Mouse (Mus musculus) hindbrain, embryonic 10.5 days (tissue): ENCODE data around the gene Angptl6. TPM values are rescaled to one million over a fixed set of nuclear protein-coding genes. Genes with fewer than 3 reads are reported as not detected.

Experiments used
- DNase-seq: peaks from one replicate; pipeline ENCODE4 v3.0.0-alpha.2; 2017; ENCODE audit warnings: low spot score
- H3K27ac ChIP-seq: fragments of 300-500 bp; sonication (generic); 2 replicates; pipeline ENCODE4 v1.5.1; 2016; ENCODE audit warnings: mild to moderate bottlenecking, moderate library complexity
- H3K27me3 ChIP-seq: fragments of 300-500 bp; sonication (generic); 2 replicates; pipeline ENCODE4 v1.6.1; 2016; ENCODE audit warnings: mild to moderate bottlenecking; ENCODE audit not compliant: poor library complexity, insufficient read depth, severe bottlenecking
- H3K36me3 ChIP-seq: fragments of 300-500 bp; sonication (generic); 2 replicates; pipeline ENCODE4 v1.6.1; 2016; ENCODE audit warnings: mild to moderate bottlenecking, moderate library complexity
- H3K4me1 ChIP-seq: fragments of 300-500 bp; sonication (generic); replicated peaks from 2 replicates; pipeline ENCODE4 v1.6.1; 2016; ENCODE audit warnings: mild to moderate bottlenecking
- H3K4me3 ChIP-seq: fragments of 300-500 bp; sonication (generic); 2 replicates; pipeline ENCODE4 v1.5.1; 2016; ENCODE audit warnings: mild to moderate bottlenecking, moderate library complexity
- H3K9me3 ChIP-seq: fragments of 300-500 bp; sonication (generic); 2 replicates; pipeline ENCODE4 v1.6.1; 2016; ENCODE audit warnings: mild to moderate bottlenecking, moderate library complexity
- WGBS: fragments of 180-500 bp; shearing (Covaris S2); methylation state at CpG from one replicate; pipeline ENCODE4 v1.1.7; 2016; 5-methylcytosine and 5-hydroxymethylcytosine counted together
- polyA plus RNA-seq: library from polyadenylated mRNA; unstranded; fragments of >200 nt; fragmentation: Nextera tagmentation; extraction: Ambion mirVana; gene quantifications from 2 replicates; pipeline ENCODE4 v1.2.1, GENCODE M21; 2016

The Angptl6 gene
- polyA plus RNA-seq, 1 experiment from 2014 or later, result 7.0 TPM

DNA sequence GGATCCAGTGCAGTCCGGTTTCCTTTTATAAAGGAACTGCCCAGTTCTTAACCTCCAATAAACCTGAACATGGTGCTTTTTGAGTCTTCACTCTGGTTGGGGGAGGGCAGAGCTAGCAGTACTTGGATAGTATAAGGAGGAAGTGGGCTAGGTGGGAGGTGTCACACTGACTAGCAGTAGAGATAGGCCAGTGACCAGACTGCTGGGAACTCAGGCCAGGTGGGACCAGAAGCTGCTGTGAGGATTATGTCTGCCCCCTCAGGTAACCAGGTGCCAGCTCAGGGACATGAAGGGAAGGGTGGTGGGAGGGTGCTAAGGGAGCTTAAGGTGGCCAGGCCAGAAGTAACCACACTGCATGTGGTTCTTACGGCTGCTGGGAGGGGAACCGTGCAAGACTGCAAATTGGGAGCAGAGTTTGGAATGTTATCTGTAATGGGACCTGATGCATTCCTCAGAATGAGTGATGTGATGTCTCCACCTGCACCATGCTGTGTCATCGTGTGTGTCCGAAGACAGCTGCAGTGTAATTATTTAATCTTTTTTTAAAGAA is 12.7 kb upstream of the Angptl6 start:
- Histone ChIP-seq H3K9me3 (no peaks in the 10 kb centered on the region), H3K27ac (no peak overlapping the region), H3K4me3 (no peak overlapping the region), H3K4me1 (peaks cover 21% of the 10 kb centered on the region), H3K36me3 (peaks cover 81% of the 10 kb centered on the region), H3K27me3 (no peaks in the 10 kb centered on the region)
- WGBS, result 78% methylated on average over 5 of the region's 5 CpGs
- DNase-seq, result no peak

DNA sequence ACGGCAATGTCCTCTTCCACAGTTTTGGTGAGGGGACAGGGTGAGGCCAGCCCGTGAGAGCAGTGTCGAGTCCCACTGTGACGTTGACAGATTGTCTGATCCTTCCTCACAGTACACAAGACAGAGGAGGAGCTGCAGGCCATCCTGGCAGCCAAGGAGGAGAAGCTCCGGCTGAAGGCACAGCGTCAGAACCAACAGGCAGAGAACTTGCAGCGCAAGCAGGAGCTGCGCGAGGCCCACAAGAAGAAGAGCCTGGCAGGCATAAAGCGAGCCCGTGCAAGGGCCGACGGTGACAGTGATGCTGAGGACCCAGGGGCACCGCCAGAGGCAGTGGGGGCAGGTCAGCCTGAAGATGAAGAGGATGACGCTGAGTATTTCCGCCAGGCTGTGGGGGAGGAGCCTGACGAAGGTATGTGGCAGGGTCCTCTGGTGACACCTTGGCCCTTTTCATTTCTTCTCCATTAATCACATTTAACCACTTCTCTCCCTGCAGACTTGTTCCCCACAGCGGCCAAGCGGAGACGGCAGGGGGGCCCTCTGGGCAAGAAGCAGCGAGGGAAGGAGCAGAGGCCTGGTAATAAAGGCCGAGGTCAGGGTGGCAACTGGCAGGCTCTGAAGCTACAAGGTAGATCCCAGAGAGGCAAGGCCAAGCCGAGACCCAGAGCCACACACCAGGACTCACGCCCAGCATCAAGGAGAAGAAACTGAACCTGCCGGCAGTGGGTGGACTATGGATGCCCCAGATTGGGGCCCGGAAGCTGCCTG is 12.0 kb upstream of the Angptl6 start:
- Histone ChIP-seq H3K4me1 (peaks cover 15% of the 10 kb centered on the region), H3K36me3 (peaks cover 74% of the 10 kb centered on the region), H3K9me3 (no peaks in the 10 kb centered on the region), H3K4me3 (no peak overlapping the region), H3K27me3 (no peaks in the 10 kb centered on the region), H3K27ac (no peak overlapping the region)
- WGBS, result 86% methylated on average over 26 of the region's 26 CpGs
- DNase-seq, result no peak

DNA sequence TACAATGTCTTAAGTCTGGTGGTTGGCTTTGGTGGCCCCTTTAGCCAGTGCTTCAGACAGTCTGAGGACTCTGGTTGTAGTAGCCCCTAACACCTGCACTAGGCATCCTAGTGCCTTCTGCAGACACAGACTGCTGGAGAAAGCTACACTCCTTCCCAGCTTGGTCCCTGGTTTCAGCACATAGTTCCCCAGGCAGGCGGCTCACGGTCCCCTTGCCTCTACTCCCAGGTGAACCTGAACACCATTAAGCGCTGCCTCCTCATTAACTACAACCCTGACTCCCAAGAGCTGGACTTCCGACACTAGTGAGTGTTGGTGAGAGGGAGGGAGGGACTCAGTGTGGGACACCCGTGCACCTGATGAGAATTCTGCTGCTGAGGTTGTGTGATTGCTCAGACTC is 10.9 kb upstream of the Angptl6 start:
- Histone ChIP-seq H3K36me3 (peaks cover 63% of the 10 kb centered on the region), H3K27me3 (no peaks in the 10 kb centered on the region), H3K9me3 (no peaks in the 10 kb centered on the region), H3K4me3 (peak overlapping the region; percentile 11), H3K4me1 (peaks cover 15% of the 10 kb centered on the region), H3K27ac (no peak overlapping the region)
- no peak for DNase-seq
- 94% methylated on average over 5 of the region's 5 CpGs for WGBS

DNA sequence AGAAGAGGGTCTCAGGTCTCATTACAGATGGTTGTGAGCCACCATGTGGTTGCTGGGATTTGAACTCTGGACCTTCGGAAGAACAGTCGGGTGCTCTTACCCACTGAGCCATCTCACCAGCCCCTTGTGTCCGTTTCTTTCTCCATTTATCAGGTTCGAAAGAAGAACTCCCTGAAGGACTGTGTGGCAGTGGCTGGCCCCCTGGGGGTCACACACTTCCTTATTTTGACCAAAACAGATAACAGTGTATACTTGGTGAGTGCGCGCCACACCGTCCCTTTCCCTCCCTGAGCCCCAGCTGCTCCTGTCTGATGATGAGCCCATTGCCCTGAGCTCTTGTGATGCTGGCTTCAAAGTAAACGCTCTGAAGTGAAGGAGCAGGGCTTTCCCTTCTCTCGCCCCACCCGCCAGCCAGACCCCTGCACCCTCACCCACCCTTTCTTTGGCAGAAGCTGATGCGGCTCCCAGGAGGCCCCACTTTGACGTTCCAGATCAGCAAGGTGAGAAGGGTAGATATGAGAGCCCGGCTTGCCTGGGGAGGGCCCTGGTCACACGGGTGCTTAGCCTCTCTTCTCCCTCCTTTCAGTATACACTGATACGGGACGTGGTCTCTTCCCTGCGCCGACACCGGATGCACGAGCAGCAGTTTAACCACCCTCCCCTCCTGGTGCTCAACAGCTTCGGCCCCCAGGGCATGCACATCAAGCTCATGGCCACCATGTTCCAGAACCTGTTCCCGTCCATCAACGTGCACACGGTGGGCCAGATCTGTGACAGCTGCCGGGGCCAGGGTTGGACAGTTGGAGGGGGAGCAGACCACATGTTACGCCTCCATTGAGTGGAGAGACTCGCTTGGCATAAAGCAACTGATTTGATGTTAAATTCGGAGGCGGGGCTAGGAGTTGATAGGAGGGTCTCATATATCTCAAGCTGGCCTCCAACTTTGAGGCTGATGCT is 9.9 kb upstream of the Angptl6 start:
- Histone ChIP-seq H3K4me1 (peaks cover 15% of the 10 kb centered on the region), H3K9me3 (0 out of 2 replicates have a peak, but pooled peaks cover 5% of the 10 kb centered on the region), H3K27ac (no peak overlapping the region), H3K4me3 (peak overlapping the region; percentile 98), H3K27me3 (no peaks in the 10 kb centered on the region), H3K36me3 (peaks cover 54% of the 10 kb centered on the region)
- DNase-seq, result no peak
- WGBS, result 88% methylated on average over 29 of the region's 29 CpGs

DNA sequence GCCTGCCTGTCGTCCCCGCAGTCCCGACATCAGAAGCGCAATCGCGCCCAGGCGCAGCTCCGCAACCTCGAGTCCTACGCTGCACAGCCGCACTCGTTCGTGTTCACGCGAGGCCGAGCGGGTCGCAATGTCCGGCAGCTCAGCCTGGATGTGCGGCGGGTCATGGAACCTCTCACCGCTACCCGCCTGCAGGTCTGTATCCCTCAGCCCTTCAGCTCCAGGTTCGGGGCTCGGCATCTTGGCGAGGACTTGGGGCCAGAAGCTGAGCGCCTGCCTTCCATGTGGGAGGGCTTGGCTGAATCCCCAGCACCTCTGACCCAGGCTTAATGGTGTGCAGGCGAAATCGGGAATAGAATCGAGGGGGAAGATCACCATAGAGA is 8.8 kb upstream of the Angptl6 start:
- Histone ChIP-seq H3K27me3 (no peaks in the 10 kb centered on the region), H3K4me1 (peaks cover 15% of the 10 kb centered on the region), H3K4me3 (peak overlapping the region; percentile 98), H3K36me3 (peaks cover 43% of the 10 kb centered on the region), H3K27ac (peak overlapping the region; percentile 94), H3K9me3 (0 out of 2 replicates have a peak, but pooled peaks cover 6% of the 10 kb centered on the region)
- no peak for DNase-seq
- under 1% methylated on average over 30 of the region's 30 CpGs for WGBS

DNA sequence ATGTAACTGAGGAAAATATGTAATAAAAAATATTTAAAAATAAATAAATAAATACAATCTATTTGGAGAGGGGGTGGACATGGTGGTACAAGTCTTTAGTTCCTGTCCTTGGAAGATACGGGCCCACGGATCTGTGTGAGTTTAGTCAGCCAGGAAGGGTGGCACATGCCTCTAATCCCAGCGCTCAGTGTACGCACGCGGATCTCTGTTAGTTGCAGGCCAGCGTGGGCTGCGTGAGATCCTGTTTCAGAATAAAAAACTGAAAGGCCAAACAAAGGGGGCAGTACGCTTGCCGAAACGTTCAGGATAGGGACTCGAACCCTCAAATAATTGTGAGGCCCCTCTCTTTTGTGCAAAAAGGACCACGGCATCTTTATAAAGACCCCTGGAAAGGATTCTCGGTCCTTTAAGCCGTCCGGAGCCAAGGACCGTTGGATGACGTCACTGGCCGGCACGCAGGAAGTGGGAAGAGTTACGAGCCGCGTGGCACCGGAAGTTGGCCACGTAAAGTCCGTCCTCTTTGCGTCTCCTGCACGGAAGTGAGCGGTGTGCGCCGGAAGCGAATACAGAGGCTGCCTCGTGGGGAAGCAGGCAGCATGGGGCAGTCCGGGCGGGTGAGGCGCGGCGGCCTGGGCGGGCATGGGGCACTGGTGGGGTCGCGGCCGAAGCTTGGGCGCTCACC is 8.3 kb upstream of the Angptl6 start, which contains the start of gene Ppan:
TSS of gene Ppan (plus strand) at position 472 of the 682 bp plus-strand sequence.
- Histone ChIP-seq H3K9me3 (0 out of 2 replicates have a peak, but pooled peaks cover 6% of the 10 kb centered on the region), H3K27ac (peak within 1 kb of the TSS; percentile 94), H3K4me1 (peaks cover 15% of the 10 kb centered on the region), H3K4me3 (peak within 1 kb of the TSS; percentile 98), H3K27me3 (no peaks in the 10 kb centered on the region), H3K36me3 (peaks cover 37% of the 10 kb centered on the region)
- WGBS, result under 1% methylated on average over 43 of the region's 43 CpGs
- DNase-seq, result peak; percentile 95

DNA sequence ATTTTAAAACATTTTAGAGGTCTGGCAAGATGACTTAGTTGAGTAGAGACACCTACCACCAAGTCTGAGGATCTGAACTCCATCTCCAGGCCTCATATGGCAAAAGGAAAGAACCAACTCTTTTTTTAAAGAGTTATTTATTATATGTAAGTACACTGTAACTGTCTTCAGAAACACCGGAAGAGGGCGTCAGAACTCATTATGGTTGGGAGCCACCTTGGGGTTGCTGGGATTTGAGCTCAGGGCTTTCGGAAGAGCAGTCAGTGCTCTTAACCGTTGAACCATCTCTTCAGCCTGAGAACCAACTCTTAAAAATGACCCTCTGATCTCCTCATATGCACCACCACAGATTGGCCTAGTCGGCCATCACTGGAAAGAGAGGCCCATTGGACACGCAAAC is 7.7 kb upstream of the Angptl6 start:
- Histone ChIP-seq H3K36me3 (peaks cover 31% of the 10 kb centered on the region), H3K4me3 (peak overlapping the region; percentile 98; the same call in 1 of the 2 replicates), H3K27ac (0 out of 2 replicates have a peak overlapping the region, but pooled peaks have one; percentile 35), H3K27me3 (no peaks in the 10 kb centered on the region), H3K4me1 (peaks cover 15% of the 10 kb centered on the region), H3K9me3 (0 out of 2 replicates have a peak, but pooled peaks cover 6% of the 10 kb centered on the region)
- DNase-seq, result no peak
- WGBS, result 84% methylated on average over 6 of the region's 6 CpGs

DNA sequence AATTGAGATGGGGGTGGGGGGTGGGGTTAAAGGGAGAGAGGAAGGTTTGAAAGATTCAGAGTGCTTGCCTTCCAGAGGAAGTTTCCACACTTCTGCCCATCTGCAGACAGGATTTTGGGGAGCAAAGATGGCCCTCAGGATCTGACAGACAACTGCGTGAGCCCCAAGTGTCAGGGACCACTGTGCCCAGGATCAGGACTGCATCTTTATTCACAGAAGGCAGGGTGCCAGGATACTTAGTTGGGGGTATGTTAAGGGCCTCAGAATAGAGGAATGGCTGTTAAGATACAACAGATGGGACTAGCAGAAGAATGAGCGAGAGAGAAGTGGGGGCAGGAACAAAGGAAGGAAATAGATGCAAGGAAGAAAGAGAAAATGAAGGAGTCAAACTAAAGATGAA is 7.0 kb upstream of the Angptl6 start:
- no peak for DNase-seq
- 0 out of 2 replicates have a peak, but pooled peaks cover 6% of the 10 kb centered on the region for H3K9me3 ChIP-seq
- 93% methylated on average over 2 of the region's 2 CpGs for WGBS
- H3K4me1 ChIP-seq, result peaks cover 15% of the 10 kb centered on the region
- H3K27me3 ChIP-seq, result no peaks in the 10 kb centered on the region
- peaks cover 25% of the 10 kb centered on the region for H3K36me3 ChIP-seq
- H3K4me3 ChIP-seq, result no peak overlapping the region
- H3K27ac ChIP-seq, result no peak overlapping the region

DNA sequence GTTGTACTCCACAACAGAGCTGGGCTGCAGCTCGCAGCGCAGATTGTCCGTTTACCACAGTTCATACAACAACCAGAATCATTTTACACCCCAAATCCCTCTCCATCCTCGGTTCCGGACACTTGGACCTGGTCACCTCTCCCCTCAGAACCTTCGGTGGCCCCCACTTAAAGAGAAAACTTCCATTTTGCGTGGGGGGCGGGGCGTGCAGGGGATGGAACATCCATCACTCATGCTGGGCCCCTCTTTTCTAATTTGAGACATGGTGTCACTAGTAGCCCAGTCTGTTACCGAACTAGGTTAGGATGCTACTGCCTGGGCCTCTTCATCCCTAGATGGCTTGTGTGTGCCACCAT is 839 bp downstream of the Angptl6 start:
- H3K4me1 ChIP-seq, result peaks cover 16% of the 10 kb centered on the region
- peak overlapping the region; percentile 55 for H3K4me3 ChIP-seq
- H3K9me3 ChIP-seq, result no peaks in the 10 kb centered on the region
- H3K27ac ChIP-seq, result peak overlapping the region; percentile 92
- 24% methylated on average over 10 of the region's 10 CpGs for WGBS
- H3K36me3 ChIP-seq, result no peaks in the 10 kb centered on the region
- no peaks in the 10 kb centered on the region for H3K27me3 ChIP-seq
- no peak for DNase-seq

DNA sequence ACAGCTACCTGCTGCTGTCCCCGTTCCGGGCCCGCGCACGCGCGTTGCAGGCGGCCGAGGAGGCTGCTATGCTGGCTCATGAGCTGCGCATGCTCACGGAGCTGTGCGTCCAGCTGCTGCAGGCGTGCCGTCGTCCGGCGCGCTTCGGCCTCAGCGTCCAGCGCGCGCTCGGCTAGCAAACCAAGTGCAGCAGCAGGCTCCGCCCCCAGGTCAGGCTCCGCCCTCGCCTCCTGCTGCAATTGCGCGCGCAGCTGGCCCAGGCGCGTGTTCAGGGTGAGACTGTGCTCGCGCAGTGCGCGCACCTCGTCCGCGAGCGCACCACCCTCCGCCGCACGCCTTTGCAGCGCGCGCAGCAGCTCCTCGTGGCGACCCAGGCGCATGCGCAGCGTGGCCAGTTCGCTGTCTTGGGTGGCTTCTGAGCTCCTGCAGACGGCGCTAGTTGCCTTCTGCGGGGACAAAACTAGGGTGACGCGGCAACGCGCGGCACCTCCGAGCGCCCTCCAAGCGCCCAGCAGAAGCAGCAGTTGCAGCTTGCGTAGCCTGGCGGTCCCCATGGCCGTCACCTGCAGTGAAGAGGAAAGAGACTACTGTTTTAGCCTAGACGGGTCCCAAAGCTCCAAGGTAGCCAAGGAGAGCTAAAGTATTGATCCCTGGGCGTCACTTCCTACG is 1.4 kb downstream of the Angptl6 start:
- DNase-seq, result peak; percentile 100
- Histone ChIP-seq H3K9me3 (no peaks in the 10 kb centered on the region), H3K27ac (peak overlapping the region; percentile 92), H3K4me1 (peaks cover 16% of the 10 kb centered on the region), H3K4me3 (peak overlapping the region; percentile 55), H3K36me3 (no peaks in the 10 kb centered on the region), H3K27me3 (no peaks in the 10 kb centered on the region)
- WGBS, result under 1% methylated on average over 69 of the region's 69 CpGs

DNA sequence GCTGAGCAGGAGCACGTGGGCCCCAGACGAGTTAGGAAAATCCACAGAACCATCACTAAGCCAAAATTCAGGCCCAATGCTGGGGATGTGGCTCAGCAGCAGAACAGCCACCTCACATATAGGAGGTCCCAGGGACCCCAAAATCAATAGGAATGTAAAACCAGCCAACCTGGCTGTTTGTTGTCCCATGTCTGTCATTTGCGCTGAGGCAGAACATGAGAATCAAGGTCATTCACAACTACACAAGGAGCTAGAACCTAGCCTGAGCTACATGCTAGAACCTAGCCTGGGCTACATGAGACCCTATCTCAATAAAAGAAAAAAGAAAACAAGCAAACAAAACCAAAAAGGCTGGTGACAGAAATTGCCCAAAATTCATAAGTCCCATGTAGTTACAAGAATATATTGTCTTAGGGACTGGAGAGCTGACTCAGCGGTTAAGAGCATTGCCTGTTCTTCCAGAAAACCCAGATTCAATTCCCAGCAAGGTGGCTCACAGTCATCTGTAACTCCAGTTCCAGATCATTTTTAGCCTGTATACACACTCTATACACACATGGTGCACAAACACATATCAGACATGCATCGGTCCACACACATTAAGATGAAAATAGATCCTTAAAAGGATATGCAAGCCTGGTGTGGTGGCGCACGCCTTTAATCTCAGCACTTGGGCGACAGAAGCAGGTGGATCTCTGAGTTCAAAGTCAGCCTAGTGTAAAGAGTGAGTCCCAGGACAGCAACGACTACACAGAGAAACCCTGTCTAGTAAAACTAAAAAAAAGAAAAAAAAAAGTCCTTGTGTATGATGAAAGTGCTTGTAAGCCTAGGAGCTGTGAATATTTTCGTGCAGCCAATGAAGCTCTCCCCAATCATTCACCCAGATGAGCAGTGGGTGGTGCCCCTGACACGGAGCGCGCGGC is 2.1 kb downstream of the Angptl6 start:
- Histone ChIP-seq H3K27ac (peak overlapping the region; percentile 92), H3K27me3 (no peaks in the 10 kb centered on the region), H3K4me1 (peaks cover 16% of the 10 kb centered on the region), H3K9me3 (no peaks in the 10 kb centered on the region), H3K36me3 (no peaks in the 10 kb centered on the region), H3K4me3 (peak overlapping the region; percentile 55)
- 37% methylated on average over 14 of the region's 14 CpGs for WGBS
- no peak for DNase-seq
